Mouse (Mus musculus) MEL (cell line): ENCODE results near the gene Gm2663. TPM values are rescaled to one million over a fixed set of nuclear protein-coding genes. Genes with fewer than 3 reads are reported as not detected.
"Not testable (repeated sequence)": the region's sequence is repeated elsewhere in the genome, so short reads cannot be mapped to it uniquely, and the experiment has no call there.

Source experiments
- DNase-seq: peaks from one replicate; pipeline ENCODE4 v3.0.0; 2011; ENCODE audit warnings: low read depth, low spot score
- H3K27ac ChIP-seq: 2 replicates; pipeline ENCODE4 v1.5.1; 2012; ENCODE audit warnings: low read depth, mild to moderate bottlenecking, control low read depth, low read length, moderate library complexity; ENCODE audit not compliant: control insufficient read depth
- H3K27me3 ChIP-seq, 2 experiments: fragments of 150-350 bp in 1 of 2; sonication (generic) in 1 of 2; 2 replicates each; pipeline ENCODE4 v1.6.1; 2012; ENCODE audit warnings: low read length in 2 of 2, mild to moderate bottlenecking in 2 of 2, improper control_type of control experiment in 1 of 2, moderate library complexity in 1 of 2; ENCODE audit not compliant: insufficient read depth in 2 of 2, control insufficient read depth in 1 of 2
- H3K36me3 ChIP-seq, 2 experiments: 2 replicates each; pipeline ENCODE4 v1.6.1; 2012 to 2014; ENCODE audit warnings: low read length in 2 of 2, improper control_type of control experiment in 1 of 2, inconsistent platforms in 1 of 2, mild to moderate bottlenecking in 1 of 2; ENCODE audit not compliant: insufficient read depth in 2 of 2, control insufficient read depth in 1 of 2
- H3K4me1 ChIP-seq, 2 experiments: fragments of 150-350 bp in 1 of 2; sonication (generic) in 1 of 2; 2 replicates each; pipeline ENCODE4 v1.6.1; 2012; ENCODE audit warnings: low read length in 2 of 2, improper control_type of control experiment in 1 of 2, mild to moderate bottlenecking in 1 of 2; ENCODE audit not compliant: insufficient read depth in 2 of 2, control insufficient read depth in 1 of 2
- H3K4me3 ChIP-seq, 2 experiments: fragments of 150-350 bp in 1 of 2; sonication (generic) in 1 of 2; 2 replicates each; pipeline ENCODE4 v1.5.1; 2012; ENCODE audit warnings: low read depth in 2 of 2, low read length in 2 of 2, mild to moderate bottlenecking in 2 of 2, moderate library complexity in 2 of 2, control low read depth in 1 of 2, improper control_type of control experiment in 1 of 2; ENCODE audit not compliant: control insufficient read depth in 1 of 2, insufficient read depth in 1 of 2
- H3K79me2 ChIP-seq: 2 replicates; pipeline ENCODE4 v1.6.1; 2012; ENCODE audit warnings: mild to moderate bottlenecking, low read length, moderate library complexity; ENCODE audit not compliant: control insufficient read depth, poor library complexity, insufficient read depth
- H3K9ac ChIP-seq: 2 replicates; pipeline ENCODE4 v1.6.1; 2012; ENCODE audit warnings: low read depth, mild to moderate bottlenecking, control low read depth, low read length, moderate library complexity; ENCODE audit not compliant: control insufficient read depth, poor library complexity, severe bottlenecking
- H3K9me3 ChIP-seq: fragments of 150-350 bp; sonication (generic); replicated peaks from 2 replicates; pipeline ENCODE4 v1.6.1; 2012; ENCODE audit warnings: mild to moderate bottlenecking, low read length, improper control_type of control experiment, moderate library complexity; ENCODE audit not compliant: insufficient read depth
- BHLHE40 ChIP-seq: IDR thresholded peaks from 2 replicates; pipeline ENCODE4 v1.6.1; 2012; ENCODE audit warnings: low read depth, mild to moderate bottlenecking, inconsistent platforms, low read length, improper control_type of control experiment, borderline replicate concordance
- CHD1 ChIP-seq: IDR thresholded peaks from 2 replicates; pipeline ENCODE4 v1.6.1; 2012; ENCODE audit warnings: low read depth, mild to moderate bottlenecking, inconsistent platforms, low read length, improper control_type of control experiment
- CHD2 ChIP-seq: IDR thresholded peaks from 2 replicates; pipeline ENCODE4 v1.6.1; 2011; ENCODE audit warnings: low read length, improper control_type of control experiment
- CTCF ChIP-seq, 3 experiments: IDR thresholded peaks in 2 of 3; conservative IDR thresholded peaks in 1 of 3; 2 replicates each; pipeline ENCODE4 v1.5.1; 2011 to 2012; ENCODE audit warnings: low read length in 3 of 3, low read depth in 2 of 3, mild to moderate bottlenecking in 2 of 3, improper control_type of control experiment in 1 of 3, inconsistent platforms in 1 of 3, mixed read lengths in 1 of 3, moderate library complexity in 1 of 3; ENCODE audit not compliant: control insufficient read depth in 1 of 3, insufficient read depth in 1 of 3, poor library complexity in 1 of 3, severe bottlenecking in 1 of 3
- ELF1 ChIP-seq: IDR thresholded peaks from 2 replicates; pipeline ENCODE4 v1.6.1; 2014; ENCODE audit warnings: low read depth, mild to moderate bottlenecking, inconsistent platforms, low read length, improper control_type of control experiment, moderate library complexity
- ETS1 ChIP-seq: IDR thresholded peaks from 2 replicates; pipeline ENCODE4 v1.6.1; 2012; ENCODE audit warnings: low read depth, mild to moderate bottlenecking, inconsistent platforms, low read length, improper control_type of control experiment, moderate library complexity
- GATA1 ChIP-seq: IDR thresholded peaks from 2 replicates; pipeline ENCODE4 v1.6.1; 2011; ENCODE audit warnings: low read depth, low read length, improper control_type of control experiment
- HCFC1 ChIP-seq: IDR thresholded peaks from 2 replicates; pipeline ENCODE4 v1.6.1; 2012; ENCODE audit warnings: low read depth, mild to moderate bottlenecking, inconsistent platforms, low read length, improper control_type of control experiment, moderate library complexity
- KAT2A ChIP-seq: conservative IDR thresholded peaks from 2 replicates; pipeline ENCODE4 v1.6.1; 2012; ENCODE audit warnings: low read depth, low read length, improper control_type of control experiment, inconsistent platforms
- MAFK ChIP-seq: IDR thresholded peaks from 2 replicates; pipeline ENCODE4 v1.6.1; 2011; ENCODE audit warnings: low read depth, mild to moderate bottlenecking, low read length, improper control_type of control experiment, borderline replicate concordance
- MAZ ChIP-seq: IDR thresholded peaks from 2 replicates; pipeline ENCODE4 v1.6.1; 2012; ENCODE audit warnings: low read depth, mild to moderate bottlenecking, inconsistent platforms, low read length, improper control_type of control experiment
- MEF2A ChIP-seq: IDR thresholded peaks from 2 replicates; pipeline ENCODE4 v1.6.1; 2014; ENCODE audit warnings: low read depth, mild to moderate bottlenecking, inconsistent platforms, low read length, improper control_type of control experiment; ENCODE audit not compliant: poor library complexity, insufficient replicate concordance, severe bottlenecking; ENCODE audit errors: extremely low read depth
- MXI1 ChIP-seq: IDR thresholded peaks from 2 replicates; pipeline ENCODE4 v1.6.1; 2011; ENCODE audit warnings: mild to moderate bottlenecking, low read depth, low read length, improper control_type of control experiment
- MYB ChIP-seq: IDR thresholded peaks from 2 replicates; pipeline ENCODE4 v1.6.1; 2011; ENCODE audit warnings: mild to moderate bottlenecking, low read depth, low read length, improper control_type of control experiment
- MYC ChIP-seq: IDR thresholded peaks from 2 replicates; pipeline ENCODE4 v1.6.1; 2011; ENCODE audit warnings: low read depth, mild to moderate bottlenecking, low read length, improper control_type of control experiment, moderate library complexity
- POLR2A ChIP-seq, 2 experiments: IDR thresholded peaks; 2 replicates each; pipeline ENCODE4 v1.6.1; 2011 to 2012; ENCODE audit warnings: low read length in 2 of 2, mild to moderate bottlenecking in 2 of 2, control low read depth in 1 of 2, improper control_type of control experiment in 1 of 2, low read depth in 1 of 2, moderate library complexity in 1 of 2; ENCODE audit not compliant: control insufficient read depth in 1 of 2, insufficient read depth in 1 of 2, poor library complexity in 1 of 2
- POLR2AphosphoS2 ChIP-seq: IDR thresholded peaks from 2 replicates; pipeline ENCODE4 v1.6.1; 2011; ENCODE audit warnings: low read length, improper control_type of control experiment
- POLR2AphosphoS5 ChIP-seq: IDR thresholded peaks from 2 replicates; pipeline ENCODE4 v1.6.1; 2012; ENCODE audit warnings: low read depth, borderline replicate concordance, mild to moderate bottlenecking, inconsistent platforms, low read length, moderate library complexity, mixed read lengths
- RAD21 ChIP-seq: IDR thresholded peaks from 2 replicates; pipeline ENCODE4 v1.6.1; 2011; ENCODE audit warnings: mild to moderate bottlenecking, low read depth, low read length, improper control_type of control experiment
- RCOR1 ChIP-seq: IDR thresholded peaks from 2 replicates; pipeline ENCODE4 v1.6.1; 2012; ENCODE audit warnings: low read depth, mild to moderate bottlenecking, inconsistent platforms, low read length, improper control_type of control experiment
- SIN3A ChIP-seq: IDR thresholded peaks from 2 replicates; pipeline ENCODE4 v1.6.1; 2012; ENCODE audit warnings: low read length, improper control_type of control experiment, inconsistent platforms
- TBP ChIP-seq: IDR thresholded peaks from 2 replicates; pipeline ENCODE4 v1.8.0; 2011; ENCODE audit warnings: low read depth, low read length, improper control_type of control experiment
- TCF12 ChIP-seq: IDR thresholded peaks from 2 replicates; pipeline ENCODE4 v1.6.1; 2014; ENCODE audit warnings: low read depth, mild to moderate bottlenecking, inconsistent platforms, low read length, improper control_type of control experiment, moderate library complexity
- USF2 ChIP-seq, 2 experiments: IDR thresholded peaks; 2 replicates each; pipeline ENCODE4 v1.6.1; 2011 to 2012; ENCODE audit warnings: improper control_type of control experiment in 2 of 2, low read length in 2 of 2, borderline replicate concordance in 1 of 2, inconsistent platforms in 1 of 2, low read depth in 1 of 2, mild to moderate bottlenecking in 1 of 2; ENCODE audit not compliant: insufficient read depth in 1 of 2
- ZC3H11A ChIP-seq: IDR thresholded peaks from 2 replicates; pipeline ENCODE4 v1.6.1; 2012; ENCODE audit warnings: low read depth, mild to moderate bottlenecking, inconsistent platforms, low read length, improper control_type of control experiment
- ZKSCAN1 ChIP-seq: IDR thresholded peaks from 2 replicates; pipeline ENCODE4 v1.6.1; 2012; ENCODE audit warnings: low read depth, mild to moderate bottlenecking, inconsistent platforms, low read length, improper control_type of control experiment, moderate library complexity
- polyA plus RNA-seq, 2 experiments: library from polyadenylated mRNA; stranded (reverse) in 1 of 2; unstranded in 1 of 2; fragments of >175 nt in 1 of 2; fragments of >200 nt in 1 of 2; gene quantifications; 2 replicates each; pipeline versions ENCODE4 v1.2.1 to v1.2.4; 2012; ENCODE audit warnings: low replicate concordance in 2 of 2, low read depth in 1 of 2; ENCODE audit not compliant: insufficient read length in 2 of 2, insufficient read depth in 1 of 2, missing spikeins in 1 of 2
- total RNA-seq: library from RNA; depleted of rRNA; stranded (reverse); fragments of 300-350 nt; gene quantifications from 2 replicates; pipeline ENCODE4 v1.2.3, GENCODE M21; 2012; rRNA removed

The Gm2663 gene
- total RNA-seq = not detected in 2 replicates
- polyA plus RNA-seq = not detected

GRCm38 (mm10) chr6:40999379-40999778 lies at the start of gene Gm2663:
TSS of gene Gm2663 (minus strand) at chr6:40999479.
- not testable (repeated sequence) for H3K27me3 ChIP-seq, H3K4me3 ChIP-seq, H3K4me1 ChIP-seq, H3K79me2 ChIP-seq, H3K27ac ChIP-seq, H3K9me3 ChIP-seq, H3K9ac ChIP-seq, H3K36me3 ChIP-seq, DNase-seq

GRCm38 (mm10) chr6:41048602-41049001 lies 49.3 kb upstream of the Gm2663 start:
- H3K27me3 ChIP-seq = no peaks in the 10 kb centered on the region
- H3K27ac ChIP-seq = no peak overlapping the region
- no peaks in the 10 kb centered on the region for H3K9me3 ChIP-seq
- no peaks in the 10 kb centered on the region for H3K79me2 ChIP-seq
- H3K4me3 ChIP-seq = no peak overlapping the region
- no peak for DNase-seq
- no peak overlapping the region for H3K9ac ChIP-seq
- TF ChIP-seq MYB (no peak), BHLHE40 (no peak), MEF2A (no peak), MAFK (no peak), ETS1 (no peak), ZC3H11A (no peak), MYC (no peak), SIN3A (no peak), ZKSCAN1 (no peak), TCF12 (no peak), GATA1 (no peak), MAZ (no peak), MXI1 (no peak), CTCF (IDR thresholded peaks at IDR 0.05 in 2 of 3, conservative IDR thresholded peaks at IDR 0.05 in 1 of 3; ENCODE audit: control insufficient read depth in 1 of 3, insufficient read depth in 1 of 3, low read depth in 2 of 3, low read length in 3 of 3, poor library complexity in 1 of 3, severe bottlenecking in 1 of 3) (no peak)
- H3K4me1 ChIP-seq = no peaks in the 10 kb centered on the region
- no peaks in the 10 kb centered on the region for H3K36me3 ChIP-seq

GRCm38 (mm10) chr6:41047961-41048360 lies 48.7 kb upstream of the Gm2663 start:
- Histone ChIP-seq H3K27ac (no peak overlapping the region), H3K79me2 (no peaks in the 10 kb centered on the region), H3K36me3 (no peaks in the 10 kb centered on the region), H3K9ac (no peak overlapping the region), H3K4me3 (no peak overlapping the region), H3K4me1 (no peaks in the 10 kb centered on the region), H3K9me3 (no peaks in the 10 kb centered on the region), H3K27me3 (no peaks in the 10 kb centered on the region)
- no peak for DNase-seq
- no peak for TF ChIP-seq POLR2A (IDR thresholded peaks at IDR 0.05; ENCODE audit: control insufficient read depth in 1 of 2, insufficient read depth in 1 of 2, low read depth in 1 of 2, low read length in 2 of 2, poor library complexity in 1 of 2)
- no peak for TF ChIP-seq RCOR1
- no peak for TF ChIP-seq CHD1
- TF ChIP-seq GATA1 = no peak
- no peak for TF ChIP-seq SIN3A
- no peak for TF ChIP-seq ETS1
- TF ChIP-seq MAZ = no peak
- TF ChIP-seq USF2 (IDR thresholded peaks at IDR 0.05; ENCODE audit: borderline replicate concordance in 1 of 2, insufficient read depth in 1 of 2, low read depth in 1 of 2, low read length in 2 of 2) = no peak
- TF ChIP-seq POLR2AphosphoS2 = no peak
- TF ChIP-seq KAT2A = no peak
- TF ChIP-seq CTCF (IDR thresholded peaks at IDR 0.05 in 2 of 3, conservative IDR thresholded peaks at IDR 0.05 in 1 of 3; ENCODE audit: control insufficient read depth in 1 of 3, insufficient read depth in 1 of 3, low read depth in 2 of 3, low read length in 3 of 3, poor library complexity in 1 of 3, severe bottlenecking in 1 of 3) = no peak
- TF ChIP-seq HCFC1 = no peak
- no peak for TF ChIP-seq RAD21
- TF ChIP-seq TBP = no peak
- no peak for TF ChIP-seq CHD2
- TF ChIP-seq ELF1 = no peak
- no peak for TF ChIP-seq POLR2AphosphoS5
